Mouse (Mus musculus) MEL (cell line): Measurements from ENCODE around the gene Dennd4b. TPM values are rescaled to one million over a fixed set of nuclear protein-coding genes. Genes with fewer than 3 reads are reported as not detected.
A peak's percentile ranks its signal among the peaks of the same experiment; 100 is the strongest.
"Not testable (repeated sequence)": the region's sequence is repeated elsewhere in the genome, so short reads cannot be mapped to it uniquely, and the experiment has no call there.

ENCODE experiments used
- DNase-seq: peaks from one replicate; pipeline ENCODE4 v3.0.0; 2011; ENCODE audit warnings: low read depth, low spot score
- H3K27ac ChIP-seq: 2 replicates; pipeline ENCODE4 v1.5.1; 2012; ENCODE audit warnings: low read depth, mild to moderate bottlenecking, control low read depth, low read length, moderate library complexity; ENCODE audit not compliant: control insufficient read depth
- H3K27me3 ChIP-seq, 2 experiments: fragments of 150-350 bp in 1 of 2; sonication (generic) in 1 of 2; 2 replicates each; pipeline ENCODE4 v1.6.1; 2012; ENCODE audit warnings: low read length in 2 of 2, mild to moderate bottlenecking in 2 of 2, improper control_type of control experiment in 1 of 2, moderate library complexity in 1 of 2; ENCODE audit not compliant: insufficient read depth in 2 of 2, control insufficient read depth in 1 of 2
- H3K36me3 ChIP-seq, 2 experiments: 2 replicates each; pipeline ENCODE4 v1.6.1; 2012 to 2014; ENCODE audit warnings: low read length in 2 of 2, improper control_type of control experiment in 1 of 2, inconsistent platforms in 1 of 2, mild to moderate bottlenecking in 1 of 2; ENCODE audit not compliant: insufficient read depth in 2 of 2, control insufficient read depth in 1 of 2
- H3K4me1 ChIP-seq, 2 experiments: fragments of 150-350 bp in 1 of 2; sonication (generic) in 1 of 2; 2 replicates each; pipeline ENCODE4 v1.6.1; 2012; ENCODE audit warnings: low read length in 2 of 2, improper control_type of control experiment in 1 of 2, mild to moderate bottlenecking in 1 of 2; ENCODE audit not compliant: insufficient read depth in 2 of 2, control insufficient read depth in 1 of 2
- H3K4me3 ChIP-seq, 2 experiments: fragments of 150-350 bp in 1 of 2; sonication (generic) in 1 of 2; 2 replicates each; pipeline ENCODE4 v1.5.1; 2012; ENCODE audit warnings: low read depth in 2 of 2, low read length in 2 of 2, mild to moderate bottlenecking in 2 of 2, moderate library complexity in 2 of 2, control low read depth in 1 of 2, improper control_type of control experiment in 1 of 2; ENCODE audit not compliant: control insufficient read depth in 1 of 2, insufficient read depth in 1 of 2
- H3K79me2 ChIP-seq: 2 replicates; pipeline ENCODE4 v1.6.1; 2012; ENCODE audit warnings: mild to moderate bottlenecking, low read length, moderate library complexity; ENCODE audit not compliant: control insufficient read depth, poor library complexity, insufficient read depth
- H3K9ac ChIP-seq: 2 replicates; pipeline ENCODE4 v1.6.1; 2012; ENCODE audit warnings: low read depth, mild to moderate bottlenecking, control low read depth, low read length, moderate library complexity; ENCODE audit not compliant: control insufficient read depth, poor library complexity, severe bottlenecking
- H3K9me3 ChIP-seq: fragments of 150-350 bp; sonication (generic); replicated peaks from 2 replicates; pipeline ENCODE4 v1.6.1; 2012; ENCODE audit warnings: mild to moderate bottlenecking, low read length, improper control_type of control experiment, moderate library complexity; ENCODE audit not compliant: insufficient read depth
- CHD1 ChIP-seq: IDR thresholded peaks from 2 replicates; pipeline ENCODE4 v1.6.1; 2012; ENCODE audit warnings: low read depth, mild to moderate bottlenecking, inconsistent platforms, low read length, improper control_type of control experiment
- ETS1 ChIP-seq: IDR thresholded peaks from 2 replicates; pipeline ENCODE4 v1.6.1; 2012; ENCODE audit warnings: low read depth, mild to moderate bottlenecking, inconsistent platforms, low read length, improper control_type of control experiment, moderate library complexity
- GATA1 ChIP-seq: IDR thresholded peaks from 2 replicates; pipeline ENCODE4 v1.6.1; 2011; ENCODE audit warnings: low read depth, low read length, improper control_type of control experiment
- KAT2A ChIP-seq: conservative IDR thresholded peaks from 2 replicates; pipeline ENCODE4 v1.6.1; 2012; ENCODE audit warnings: low read depth, low read length, improper control_type of control experiment, inconsistent platforms
- MAX ChIP-seq: IDR thresholded peaks from 2 replicates; pipeline ENCODE4 v1.6.1; 2011; ENCODE audit warnings: low read length, improper control_type of control experiment
- MAZ ChIP-seq: IDR thresholded peaks from 2 replicates; pipeline ENCODE4 v1.6.1; 2012; ENCODE audit warnings: low read depth, mild to moderate bottlenecking, inconsistent platforms, low read length, improper control_type of control experiment
- MEF2A ChIP-seq: IDR thresholded peaks from 2 replicates; pipeline ENCODE4 v1.6.1; 2014; ENCODE audit warnings: low read depth, mild to moderate bottlenecking, inconsistent platforms, low read length, improper control_type of control experiment; ENCODE audit not compliant: poor library complexity, insufficient replicate concordance, severe bottlenecking; ENCODE audit errors: extremely low read depth
- MXI1 ChIP-seq: IDR thresholded peaks from 2 replicates; pipeline ENCODE4 v1.6.1; 2011; ENCODE audit warnings: mild to moderate bottlenecking, low read depth, low read length, improper control_type of control experiment
- MYB ChIP-seq: IDR thresholded peaks from 2 replicates; pipeline ENCODE4 v1.6.1; 2011; ENCODE audit warnings: mild to moderate bottlenecking, low read depth, low read length, improper control_type of control experiment
- MYC ChIP-seq: IDR thresholded peaks from 2 replicates; pipeline ENCODE4 v1.6.1; 2011; ENCODE audit warnings: low read depth, mild to moderate bottlenecking, low read length, improper control_type of control experiment, moderate library complexity
- NELFE ChIP-seq: IDR thresholded peaks from 2 replicates; pipeline ENCODE4 v1.6.1; 2011; ENCODE audit warnings: low read depth, low read length, improper control_type of control experiment
- POLR2A ChIP-seq, 2 experiments: IDR thresholded peaks; 2 replicates each; pipeline ENCODE4 v1.6.1; 2011 to 2012; ENCODE audit warnings: low read length in 2 of 2, mild to moderate bottlenecking in 2 of 2, control low read depth in 1 of 2, improper control_type of control experiment in 1 of 2, low read depth in 1 of 2, moderate library complexity in 1 of 2; ENCODE audit not compliant: control insufficient read depth in 1 of 2, insufficient read depth in 1 of 2, poor library complexity in 1 of 2
- POLR2AphosphoS2 ChIP-seq: IDR thresholded peaks from 2 replicates; pipeline ENCODE4 v1.6.1; 2011; ENCODE audit warnings: low read length, improper control_type of control experiment
- RAD21 ChIP-seq: IDR thresholded peaks from 2 replicates; pipeline ENCODE4 v1.6.1; 2011; ENCODE audit warnings: mild to moderate bottlenecking, low read depth, low read length, improper control_type of control experiment
- ZKSCAN1 ChIP-seq: IDR thresholded peaks from 2 replicates; pipeline ENCODE4 v1.6.1; 2012; ENCODE audit warnings: low read depth, mild to moderate bottlenecking, inconsistent platforms, low read length, improper control_type of control experiment, moderate library complexity
- ZMIZ1 ChIP-seq: IDR thresholded peaks from 2 replicates; pipeline ENCODE4 v1.6.1; 2012; ENCODE audit warnings: low read depth, mild to moderate bottlenecking, inconsistent platforms, low read length, improper control_type of control experiment, moderate library complexity
- ZNF384 ChIP-seq: IDR thresholded peaks from 2 replicates; pipeline ENCODE4 v1.6.1; 2012; ENCODE audit warnings: low read depth, mild to moderate bottlenecking, inconsistent platforms, low read length, improper control_type of control experiment
- polyA plus RNA-seq, 2 experiments: library from polyadenylated mRNA; stranded (reverse) in 1 of 2; unstranded in 1 of 2; fragments of >175 nt in 1 of 2; fragments of >200 nt in 1 of 2; gene quantifications; 2 replicates each; pipeline versions ENCODE4 v1.2.1 to v1.2.4; 2012; ENCODE audit warnings: low replicate concordance in 2 of 2, low read depth in 1 of 2; ENCODE audit not compliant: insufficient read length in 2 of 2, insufficient read depth in 1 of 2, missing spikeins in 1 of 2
- total RNA-seq: library from RNA; depleted of rRNA; stranded (reverse); fragments of 300-350 nt; gene quantifications from 2 replicates; pipeline ENCODE4 v1.2.3, GENCODE M21; 2012

The Dennd4b gene
- total and polyA plus RNA-seq, 3 experiments = 11.6 to 27.1 TPM; not detected in 1

- Histone ChIP-seq H3K79me2 (peaks cover 7% of the 10 kb centered on the region), H3K27ac (no peak overlapping the region), H3K4me1 (peaks cover 7 to 10% of the 10 kb centered on the region in 2 experiments; a peak in 2 of 4 replicates), H3K4me3 (peak overlapping the region; percentile 72 to 98), H3K9me3 (no peaks in the 10 kb centered on the region), H3K9ac (peak overlapping the region; percentile 78), H3K27me3 (no peaks in the 10 kb centered on the region), H3K36me3 (peaks cover 0 to 7% of the 10 kb centered on the region in 2 experiments; a peak in 2 of 4 replicates)
- no peak for DNase-seq
- no peak for TF ChIP-seq POLR2AphosphoS2
- TF ChIP-seq ZNF384 = no peak
- TF ChIP-seq MYB = no peak
- TF ChIP-seq MXI1 = no peak
- TF ChIP-seq MAX = no peak
- no peak for TF ChIP-seq MEF2A
- TF ChIP-seq ZMIZ1 = no peak
- TF ChIP-seq ETS1 = no peak
- TF ChIP-seq, all 39 proteins: peak for 0
These were observed 16.3 kb upstream of the Dennd4b start for GRCm38 (mm10) chr3:90248746-90249100.

- Histone ChIP-seq H3K4me3 (no peak overlapping the region), H3K9ac (no peak overlapping the region), H3K27me3 (no peaks in the 10 kb centered on the region), H3K79me2 (peaks cover 21% of the 10 kb centered on the region), H3K36me3 (peaks cover 0 to 12% of the 10 kb centered on the region in 2 experiments; a peak in 3 of 4 replicates), H3K27ac (no peak overlapping the region), H3K4me1 (peaks cover 8 to 10% of the 10 kb centered on the region in 2 experiments; a peak in 3 of 4 replicates), H3K9me3 (no peaks in the 10 kb centered on the region)
- TF ChIP-seq ZMIZ1 (no peak), MXI1 (no peak), KAT2A (no peak), POLR2A (IDR thresholded peaks at IDR 0.05; ENCODE audit: control insufficient read depth in 1 of 2, insufficient read depth in 1 of 2, low read depth in 1 of 2, low read length in 2 of 2, poor library complexity in 1 of 2) (no peak), NELFE (no peak), CHD1 (no peak), RAD21 (no peak), ZKSCAN1 (no peak), MYC (no peak), ETS1 (no peak), GATA1 (no peak), MAZ (no peak), MYB (no peak)
- no peak for DNase-seq
These were observed 14.2 kb upstream of the Dennd4b start for GRCm38 (mm10) chr3:90250791-90251190.

GRCm38 (mm10) chr3:90251731-90252226 lies 13.2 kb upstream of the Dennd4b start:
- H3K27me3 ChIP-seq, H3K9ac ChIP-seq, H3K27ac ChIP-seq, H3K4me3 ChIP-seq, DNase-seq, H3K9me3 ChIP-seq, H3K4me1 ChIP-seq, H3K36me3 ChIP-seq: not testable (repeated sequence)
- H3K79me2 ChIP-seq = peaks cover 27% of the 10 kb centered on the region

GRCm38 (mm10) chr3:90252659-90253058 lies 12.3 kb upstream of the Dennd4b start:
- not testable (repeated sequence) for DNase-seq

GRCm38 (mm10) chr3:90253174-90253573 lies 11.8 kb upstream of the Dennd4b start:
- not testable (repeated sequence) for DNase-seq

More at GRCm38 (mm10) chr3:90252659-90253058, 12.3 kb upstream of the Dennd4b start:
- H3K79me2 ChIP-seq = peaks cover 29% of the 10 kb centered on the region
- not testable (repeated sequence) for H3K36me3 ChIP-seq, H3K4me1 ChIP-seq, H3K27me3 ChIP-seq, H3K9ac ChIP-seq, H3K9me3 ChIP-seq, H3K27ac ChIP-seq, H3K4me3 ChIP-seq

More at GRCm38 (mm10) chr3:90253174-90253573, 11.8 kb upstream of the Dennd4b start:
- H3K4me1 ChIP-seq, H3K27ac ChIP-seq, H3K4me3 ChIP-seq, H3K36me3 ChIP-seq, H3K9me3 ChIP-seq, H3K27me3 ChIP-seq, H3K9ac ChIP-seq: not testable (repeated sequence)
- H3K79me2 ChIP-seq = peaks cover 27% of the 10 kb centered on the region
